8 mouse cellular contexts compared by ENCODE assay signal in genomic region chr13:63917198-63917767, GRCm38 (mm10).
DNase-seq lines count a peak whose midpoint lies in the region; ATAC-seq and TF ChIP-seq lines count a peak whose summit lies in the region.

No protein-coding gene starts in this region.

- no peak overlapping the region for H3K9ac ChIP-seq in forebrain, embryonic 15.5 days (replicated peaks)
- H3K9ac ChIP-seq in lung, embryonic 14.5 days = no peak overlapping the region

- H3K4me2 ChIP-seq in forebrain, embryonic 15.5 days (replicated peaks) = 0 out of 2 replicates have a peak overlapping the region, but pooled peaks have one; percentile 7
- H3K4me2 ChIP-seq in lung, embryonic 14.5 days = peak overlapping the region; percentile 36

- 0 out of 2 replicates have a peak, but pooled peaks cover 6% of the 10 kb centered on the region for H3K9me3 ChIP-seq in forebrain, embryonic 15.5 days
- no peaks in the 10 kb centered on the region for H3K9me3 ChIP-seq in lung, embryonic 14.5 days (ENCODE audit: low read depth, low read length)

- H3K27me3 ChIP-seq in forebrain, embryonic 15.5 days = no peaks in the 10 kb centered on the region
- H3K27me3 ChIP-seq in lung, embryonic 14.5 days (ENCODE audit: insufficient read depth, low read length) = no peaks in the 10 kb centered on the region

- peak; percentile 83 for ATAC-seq in forebrain, embryonic 15.5 days (replicated peaks)
- ATAC-seq in lung, embryonic 14.5 days (ENCODE audit: insufficient read depth) = peak; percentile 45

- WGBS in forebrain, embryonic 15.5 days = 9% methylated on average over 11 of the region's 11 CpGs
- 9% methylated on average over 11 of the region's 11 CpGs for WGBS in lung, embryonic 14.5 days

- DNase-seq in MEL-GATA-1-ER (ENCODE audit: extremely low read depth, low read depth) = peak; percentile 64
- DNase-seq in c-Kit-positive CD71-positive TER-119-positive erythroid progenitor cells, embryonic 14.5 days (ENCODE audit: low spot score) = peak; percentile 60
- DNase-seq in heart, postnatal 4 days = peak; percentile 77
- DNase-seq in layer of hippocampus, adult 2 months (ENCODE audit: low spot score in 2 of 2) = peak; percentile 41 to 68
- peak; percentile 83 for DNase-seq in lung, embryonic 14.5 days
- DNase-seq in right cerebral cortex, postnatal 14 days = peak; percentile 48
- DNase-seq in thymus, postnatal 25 days = no peak

- peak overlapping the region; percentile 78 for H3K27ac ChIP-seq in forebrain, embryonic 15.5 days (replicated peaks)
- peak overlapping the region; percentile 62 for H3K27ac ChIP-seq in layer of hippocampus, adult 2 months
- H3K27ac ChIP-seq in lung, embryonic 14.5 days (ENCODE audit: low read depth) = peak overlapping the region; percentile 98

- H3K4me1 ChIP-seq in forebrain, embryonic 15.5 days = peaks cover 30% of the 10 kb centered on the region
- H3K4me1 ChIP-seq in lung, embryonic 14.5 days (ENCODE audit: insufficient read depth) = peaks cover 49% of the 10 kb centered on the region

- no peak overlapping the region for H3K4me3 ChIP-seq in forebrain, embryonic 15.5 days
- no peak overlapping the region for H3K4me3 ChIP-seq in layer of hippocampus, adult 2 months
- H3K4me3 ChIP-seq in lung, embryonic 14.5 days (ENCODE audit: low read depth, low read length) = no peak overlapping the region

- no peaks in the 10 kb centered on the region for H3K36me3 ChIP-seq in forebrain, embryonic 15.5 days
- no peaks in the 10 kb centered on the region for H3K36me3 ChIP-seq in lung, embryonic 14.5 days (ENCODE audit: insufficient read depth)

- no peak for TF ChIP-seq CTCF in layer of hippocampus, adult 2 months (conservative IDR thresholded peaks at IDR 0.05)
- no peak for TF ChIP-seq CTCF in lung, embryonic 14.5 days (IDR thresholded peaks at IDR 0.05; ENCODE audit: low read depth)
